Mouse (Mus musculus): ENCODE measurements around the gene Anapc4.

DNA sequence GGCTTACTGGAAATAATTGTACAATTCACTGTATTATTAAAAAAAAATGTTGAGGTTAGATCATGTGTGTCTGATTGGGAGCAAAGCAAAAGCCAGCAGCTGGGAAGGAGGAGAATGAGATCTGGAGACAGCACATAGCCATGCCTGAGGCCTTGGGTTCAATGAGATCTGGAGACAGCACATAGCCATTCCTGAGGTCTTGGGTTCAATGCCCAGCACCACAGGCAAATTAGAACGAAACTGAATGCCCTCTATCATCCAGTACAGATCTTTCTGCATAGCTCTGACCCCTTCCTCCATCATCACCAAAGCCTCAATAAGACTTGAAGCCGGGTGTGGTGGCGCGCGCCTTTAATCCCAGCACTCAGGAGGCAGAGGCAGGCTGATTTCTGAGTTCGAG is 23.4 kb upstream of the Anapc4 start:
- TF ChIP-seq GATA1 (IDR thresholded peaks at IDR 0.05; ENCODE audit: borderline replicate concordance, low read length) (no peak), CTCF (IDR thresholded peaks at IDR 0.05; ENCODE audit: low read depth, low read length) (no peak)

Measured in G1E (cell line).